Mouse (Mus musculus): ENCODE results near the gene Slc6a21. TPM values are rescaled to one million over a fixed set of nuclear protein-coding genes. Genes with fewer than 3 reads are reported as not detected.

Gene Slc6a21
- polyA plus RNA-seq (2017; shearing (Covaris generic)) = not detected

GRCm38 (mm10) chr7:45277136-45277760, at the start of gene Slc6a21:
Gene Slc6a21, plus strand, starts transcription at chr7:45277513.

DNA sequence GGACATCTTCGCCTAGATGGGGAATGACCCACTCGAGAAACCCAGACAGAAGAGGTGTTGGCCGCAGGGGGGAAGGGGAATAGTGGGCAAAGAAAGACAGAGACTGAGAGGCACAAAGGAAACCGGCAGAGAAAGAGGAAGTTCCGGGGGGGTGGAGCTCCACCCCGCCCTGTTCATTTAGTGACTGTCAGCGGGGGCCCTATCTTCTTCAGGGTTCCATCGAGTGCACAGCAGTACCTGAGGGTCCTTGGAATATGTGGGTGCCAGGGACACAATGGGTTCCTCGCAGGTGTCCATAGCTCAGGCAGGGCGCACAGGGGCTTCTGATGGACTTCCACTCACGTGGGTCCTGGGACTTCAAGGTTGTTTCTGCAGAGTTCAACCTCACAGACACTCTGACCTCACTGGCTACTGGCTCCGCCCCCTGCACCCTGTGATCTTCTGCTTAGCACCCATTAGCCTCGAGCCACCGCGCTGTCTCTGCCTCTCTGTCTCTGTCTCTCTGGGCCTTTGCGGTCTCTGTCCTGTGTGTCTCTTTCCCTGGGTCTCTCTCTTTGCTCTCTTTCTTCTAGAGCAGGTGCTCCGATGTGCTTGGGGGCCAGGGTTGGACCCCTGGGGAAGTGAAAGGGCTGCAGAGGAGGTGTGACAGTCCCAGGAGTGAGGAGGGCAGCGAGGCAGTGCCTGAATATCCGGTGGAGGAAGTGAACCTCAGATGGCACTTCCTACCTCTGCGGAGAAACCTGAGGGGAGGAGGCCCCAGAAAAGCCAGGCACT, 38.4 kb upstream of the Slc6a21 start, which contains the start of gene Cd37:
Cd37 (minus strand) TSS at position 393 of the 774 bp plus-strand sequence.

GRCm38 (mm10) chr7:45240633-45241388, 36.5 kb upstream of the Slc6a21 start, which contains the start of gene Slc6a16:
Gene Slc6a16, plus strand, starts transcription at chr7:45241085.

GRCm38 (mm10) chr7:45333431-45333982, 56.2 kb downstream of the Slc6a21 start, which contains the start of gene Trpm4:
Gene Trpm4, minus strand, starts transcription at chr7:45333780.

GRCm38 (mm10) chr7:45335056-45335455, 57.7 kb downstream of the Slc6a21 start, which contains the start of gene Hrc:
Gene Hrc, plus strand, starts transcription at chr7:45335290.

Other genes with a start within 250 kb of the Slc6a21 start
- gene Prr12, start 224.6 kb upstream of the Slc6a21 start, polyA plus RNA-seq (2017; shearing (Covaris generic)) = 4.7 TPM
- gene Nosip, start 215.1 kb upstream of the Slc6a21 start, polyA plus RNA-seq (2017; shearing (Covaris generic)) = 126 TPM
- 3.9 TPM for gene Prrg2, start 214.8 kb upstream of the Slc6a21 start, polyA plus RNA-seq (2017; shearing (Covaris generic))
- gene Rcn3, start 185.3 kb upstream of the Slc6a21 start, polyA plus RNA-seq (2017; shearing (Covaris generic)) = 124 TPM
- 6.3 TPM for gene Fcgrt, start 173.7 kb upstream of the Slc6a21 start, polyA plus RNA-seq (2017; shearing (Covaris generic))
- gene Rps11, start 153.1 kb upstream of the Slc6a21 start, polyA plus RNA-seq (2017; shearing (Covaris generic)) = 3,104 TPM
- gene Rpl13a, start 148.8 kb upstream of the Slc6a21 start, polyA plus RNA-seq (2017; shearing (Covaris generic)) = 2,649 TPM
- not detected for gene Gm45713, start 141.3 kb upstream of the Slc6a21 start, polyA plus RNA-seq (2017; shearing (Covaris generic))
- 220 TPM for gene Flt3l, start 141.1 kb upstream of the Slc6a21 start, polyA plus RNA-seq (2017; shearing (Covaris generic))
- 55.1 TPM for gene Pih1d1, start 123.2 kb upstream of the Slc6a21 start, polyA plus RNA-seq (2017; shearing (Covaris generic))
- gene Aldh16a1, start 122.9 kb upstream of the Slc6a21 start, polyA plus RNA-seq (2017; shearing (Covaris generic)) = 64.8 TPM
- gene Slc17a7, start 113.6 kb upstream of the Slc6a21 start, polyA plus RNA-seq (2017; shearing (Covaris generic)) = not detected
- gene Gfy, start 97.9 kb upstream of the Slc6a21 start, polyA plus RNA-seq (2017; shearing (Covaris generic)) = not detected
- gene Pth2, start 96.5 kb upstream of the Slc6a21 start, polyA plus RNA-seq (2017; shearing (Covaris generic)) = not detected
- 0.12 TPM for gene Ccdc155, start 72.6 kb upstream of the Slc6a21 start, polyA plus RNA-seq (2017; shearing (Covaris generic))
- gene Dkkl1, start 65.4 kb upstream of the Slc6a21 start, polyA plus RNA-seq (2017; shearing (Covaris generic)) = 16.3 TPM
- 3.0 TPM for gene Tead2, start 61.8 kb upstream of the Slc6a21 start, polyA plus RNA-seq (2017; shearing (Covaris generic))
- gene Cd37, start 38.4 kb upstream of the Slc6a21 start, polyA plus RNA-seq (2017; shearing (Covaris generic)) = 641 TPM
- not detected for gene Slc6a16, start 36.4 kb upstream of the Slc6a21 start, polyA plus RNA-seq (2017; shearing (Covaris generic))
- 11.7 TPM for gene Trpm4, start 56.3 kb downstream of the Slc6a21 start, polyA plus RNA-seq (2017; shearing (Covaris generic))
- not detected for gene Hrc, start 57.8 kb downstream of the Slc6a21 start, polyA plus RNA-seq (2017; shearing (Covaris generic))
- 0.12 TPM for gene Ppfia3, start 89.5 kb downstream of the Slc6a21 start, polyA plus RNA-seq (2017; shearing (Covaris generic))
- 0.89 TPM for gene Lin7b, start 93.1 kb downstream of the Slc6a21 start, polyA plus RNA-seq (2017; shearing (Covaris generic))
- 263 TPM for gene Snrnp70, start 118.2 kb downstream of the Slc6a21 start, polyA plus RNA-seq (2017; shearing (Covaris generic))
- gene Kcna7, start 128.1 kb downstream of the Slc6a21 start, polyA plus RNA-seq (2017; shearing (Covaris generic)) = not detected
- gene Ntf5, start 136.2 kb downstream of the Slc6a21 start, polyA plus RNA-seq (2017; shearing (Covaris generic)) = 0.92 TPM
- gene Lhb, start 143.3 kb downstream of the Slc6a21 start, polyA plus RNA-seq (2017; shearing (Covaris generic)) = not detected
- gene Gys1, start 157.3 kb downstream of the Slc6a21 start, polyA plus RNA-seq (2017; shearing (Covaris generic)) = 19.6 TPM
- gene Ruvbl2, start 160.6 kb downstream of the Slc6a21 start, polyA plus RNA-seq (2017; shearing (Covaris generic)) = 67.2 TPM
- 2,196 TPM for gene Ftl1, start 182.4 kb downstream of the Slc6a21 start, polyA plus RNA-seq (2017; shearing (Covaris generic))
- 249 TPM for gene Bax, start 189.4 kb downstream of the Slc6a21 start, polyA plus RNA-seq (2017; shearing (Covaris generic))
- 1.7 TPM for gene Tulp2, start 204.4 kb downstream of the Slc6a21 start, polyA plus RNA-seq (2017; shearing (Covaris generic))
- 0.88 TPM for gene Gm45808, start 209.3 kb downstream of the Slc6a21 start, polyA plus RNA-seq (2017; shearing (Covaris generic))
- 1.0 TPM for gene Dhdh, start 211.3 kb downstream of the Slc6a21 start, polyA plus RNA-seq (2017; shearing (Covaris generic))
- gene Nucb1, start 232.9 kb downstream of the Slc6a21 start, polyA plus RNA-seq (2017; shearing (Covaris generic)) = 289 TPM
- gene Ppp1r15a, start 248.8 kb downstream of the Slc6a21 start, polyA plus RNA-seq (2017; shearing (Covaris generic)) = 59.4 TPM
- gene Plekha4, start 248.8 kb downstream of the Slc6a21 start, polyA plus RNA-seq (2017; shearing (Covaris generic)) = 0.40 TPM

Data from activated CD4-positive, CD25-positive, alpha-beta regulatory T cell, adult 9 weeks (primary cell).